Mouse (Mus musculus): ENCODE data around the gene Ssr3.
"Not testable (repeated sequence)": the region's sequence is repeated elsewhere in the genome, so short reads cannot be mapped to it uniquely, and the experiment has no call there.

Ssr3 gene

DNA sequence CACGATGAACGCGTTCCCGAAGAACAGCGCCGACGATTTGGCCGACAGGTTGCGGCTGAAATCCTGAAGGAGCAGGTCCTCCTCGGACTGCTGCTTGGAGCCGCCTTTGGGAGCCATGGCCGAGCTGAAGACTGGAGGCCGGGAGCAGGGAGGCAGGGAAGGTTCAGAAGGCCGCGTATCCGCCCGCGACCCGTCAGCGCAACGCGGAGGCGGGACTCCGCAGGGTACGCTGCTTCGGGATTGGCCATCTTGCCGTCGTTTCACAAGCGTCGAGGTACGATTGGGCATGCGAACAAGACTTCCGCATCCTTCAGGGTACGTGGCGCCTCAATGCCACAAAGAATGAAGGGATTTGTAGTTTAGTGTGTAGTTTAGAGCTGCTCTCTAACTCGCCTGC, at the start of gene Ssr3:
Gene Ssr3, minus strand, starts transcription at position 203 of the 397 bp plus-strand sequence.
- peak; percentile 97 for DNase-seq (ENCODE audit: low read depth, low spot score)

GRCm38 (mm10) chr3:65441586-65442111, 49.2 kb upstream of the Ssr3 start:
- no peak for DNase-seq (ENCODE audit: low read depth, low spot score)

DNA sequence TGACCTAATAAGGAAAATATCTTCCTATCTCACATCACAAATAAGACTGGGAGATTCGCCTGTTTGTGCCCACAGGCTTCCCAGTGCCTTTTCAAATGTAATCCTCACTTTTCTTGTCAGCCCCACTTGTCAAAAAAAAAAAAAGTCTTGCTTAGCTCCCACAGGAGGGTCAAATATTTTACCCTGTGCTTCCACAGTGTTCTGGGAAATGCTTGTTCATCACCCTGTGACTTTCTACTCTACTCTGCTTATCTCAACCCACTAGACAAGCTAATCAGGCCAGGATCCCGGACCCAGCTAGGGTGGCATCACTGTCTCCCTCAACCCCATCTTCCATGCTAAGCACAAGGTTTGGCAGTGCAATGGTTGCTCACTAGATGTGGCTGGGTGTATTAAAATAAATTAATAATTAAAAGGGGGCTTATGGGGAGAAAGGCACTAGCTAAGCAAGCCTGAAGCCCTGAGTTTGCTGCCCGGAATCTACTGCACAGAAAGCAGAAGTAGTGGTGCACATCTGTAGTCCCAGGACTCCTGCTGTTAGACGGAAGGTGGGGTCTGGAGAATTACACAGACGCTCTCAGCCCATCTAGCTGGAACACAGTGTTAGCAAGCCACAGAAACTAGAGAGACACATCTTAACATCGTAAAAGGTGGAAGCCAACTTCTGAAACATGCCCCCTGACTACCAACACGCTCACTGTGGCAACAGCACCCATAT, 46.2 kb upstream of the Ssr3 start:
- DNase-seq (ENCODE audit: low read depth, low spot score) = no peak

GRCm38 (mm10) chr3:65435812-65436211, 43.4 kb upstream of the Ssr3 start:
- DNase-seq (ENCODE audit: low read depth, low spot score) = no peak

- peak; percentile 16 for DNase-seq (ENCODE audit: low read depth, low spot score)
Observed at GRCm38 (mm10) chr3:65435101-65435571, 42.7 kb upstream of the Ssr3 start.

DNA sequence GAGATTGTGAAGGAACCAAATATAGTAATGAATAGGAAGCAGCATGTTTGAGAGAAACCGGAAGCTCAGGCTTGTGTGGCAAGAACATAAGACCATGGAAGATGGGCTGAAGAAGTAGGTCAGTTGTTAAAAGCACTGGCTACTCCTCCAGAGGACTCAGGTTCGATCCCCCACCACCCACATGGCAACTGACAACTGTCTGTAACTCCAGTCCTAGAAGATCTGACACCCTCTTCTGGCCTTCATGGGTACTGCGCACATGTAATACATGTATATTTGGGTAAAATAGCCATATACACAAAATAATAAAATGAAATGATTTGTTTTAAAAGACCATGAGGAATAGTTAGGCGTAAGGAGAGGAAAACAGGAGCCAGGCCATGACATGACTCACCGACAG, 39.8 kb upstream of the Ssr3 start:
- peak; percentile 9 for DNase-seq (ENCODE audit: low read depth, low spot score)

DNA sequence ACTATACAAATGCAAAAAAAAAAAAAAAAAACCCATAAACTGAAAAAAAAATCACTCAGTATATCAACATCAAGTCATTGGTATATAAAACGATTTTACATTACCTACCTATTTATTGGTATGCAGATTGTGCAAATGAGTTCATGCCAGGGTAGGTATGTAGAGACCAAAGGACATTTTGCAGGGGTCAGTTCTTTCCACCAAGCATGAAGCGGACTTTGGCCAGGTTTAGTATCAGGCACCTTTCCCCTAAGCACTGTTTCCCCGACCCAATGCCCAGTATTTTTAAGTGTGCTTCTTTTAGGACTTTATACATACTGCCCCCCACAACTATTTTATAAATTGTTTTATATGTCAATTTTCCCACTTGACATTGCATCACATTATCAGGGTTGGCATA, 27.3 kb upstream of the Ssr3 start:
- DNase-seq (ENCODE audit: low read depth, low spot score) = no peak

GRCm38 (mm10) chr3:65417913-65418594, 25.6 kb upstream of the Ssr3 start:
- no peak for DNase-seq (ENCODE audit: low read depth, low spot score)

DNA sequence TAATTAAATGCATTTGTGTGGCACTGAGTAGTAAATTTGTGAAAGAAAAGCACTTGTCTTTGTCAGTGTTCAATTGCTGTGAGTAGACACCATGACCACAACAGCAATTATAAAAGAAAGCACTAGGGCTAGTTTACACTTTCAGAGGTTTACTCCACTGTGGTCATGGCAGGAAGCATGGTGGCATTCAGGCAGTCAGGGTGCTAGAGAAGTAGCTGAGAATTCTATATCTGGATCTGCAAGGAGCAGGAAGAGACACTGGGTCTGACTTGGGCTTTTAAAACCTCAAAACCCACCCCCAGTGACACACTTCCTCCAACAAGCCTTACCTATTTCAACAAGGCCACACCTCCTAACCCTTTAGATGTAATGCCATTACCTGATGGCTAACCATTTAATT, 24.1 kb upstream of the Ssr3 start:
- DNase-seq (ENCODE audit: low read depth, low spot score) = no peak

DNA sequence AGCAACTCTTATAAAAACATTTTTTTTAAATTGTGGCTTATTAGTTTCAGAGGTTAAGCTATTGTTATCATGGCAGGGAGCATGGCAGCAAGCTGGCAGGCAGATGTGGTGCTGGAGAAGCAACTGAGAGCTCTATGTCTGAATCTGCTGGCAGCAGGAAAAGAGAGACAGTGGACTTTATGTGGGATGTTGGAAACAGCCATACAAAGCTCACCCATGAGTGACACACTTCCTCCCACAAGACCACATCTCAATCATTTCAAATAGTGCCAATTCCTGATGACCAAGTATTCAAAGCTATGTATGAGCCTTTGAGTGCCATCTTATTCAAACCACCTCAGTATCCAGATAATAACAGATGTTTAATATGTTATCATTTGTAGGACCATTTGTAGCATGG, 15.5 kb upstream of the Ssr3 start:
- no peak for DNase-seq (ENCODE audit: low read depth, low spot score)

DNA sequence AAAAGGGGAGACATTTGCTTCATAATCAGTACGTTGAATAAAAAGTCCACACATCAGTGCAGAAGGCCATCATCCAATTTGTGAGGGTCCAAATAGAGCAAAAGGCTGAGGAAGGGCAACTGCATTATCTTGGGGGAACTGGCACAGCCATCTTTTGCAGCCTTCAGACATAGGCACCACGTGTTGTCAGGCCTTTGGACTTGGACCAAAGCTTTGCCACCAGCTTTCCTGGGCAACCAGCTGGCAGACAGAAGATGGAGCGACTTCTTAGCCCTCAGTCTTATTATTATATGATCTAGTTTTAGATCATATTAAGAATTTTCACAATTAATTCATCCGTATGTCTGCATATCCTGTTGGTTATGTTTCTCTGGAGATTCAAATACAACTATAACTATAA, 13.4 kb upstream of the Ssr3 start:
- DNase-seq (ENCODE audit: low read depth, low spot score) = no peak

DNA sequence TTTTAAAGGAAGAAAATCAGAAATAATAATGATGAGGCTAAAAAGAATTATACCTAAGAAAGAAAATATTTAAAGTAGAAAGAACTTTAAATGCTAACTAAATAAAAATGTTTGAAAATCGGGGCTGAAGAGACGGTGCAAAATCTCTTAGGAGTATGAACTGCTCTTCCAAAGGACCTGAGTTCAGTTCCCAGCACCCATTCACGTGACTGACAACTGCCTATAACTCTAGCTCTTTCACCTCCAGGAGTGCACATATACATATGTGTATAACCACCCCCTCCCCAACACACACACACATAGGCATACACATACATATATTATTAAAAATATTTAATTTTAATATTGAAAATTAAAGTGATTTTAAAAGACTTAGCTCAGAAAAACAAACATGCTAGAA, 5.1 kb upstream of the Ssr3 start:
- no peak for DNase-seq (ENCODE audit: low read depth, low spot score)

GRCm38 (mm10) chr3:65396835-65397504, 4.5 kb upstream of the Ssr3 start:
- no peak for DNase-seq (ENCODE audit: low read depth, low spot score)

- DNase-seq (ENCODE audit: low read depth, low spot score) = not testable (repeated sequence)
Observed at GRCm38 (mm10) chr3:65395111-65395510, 2.7 kb upstream of the Ssr3 start.

DNA sequence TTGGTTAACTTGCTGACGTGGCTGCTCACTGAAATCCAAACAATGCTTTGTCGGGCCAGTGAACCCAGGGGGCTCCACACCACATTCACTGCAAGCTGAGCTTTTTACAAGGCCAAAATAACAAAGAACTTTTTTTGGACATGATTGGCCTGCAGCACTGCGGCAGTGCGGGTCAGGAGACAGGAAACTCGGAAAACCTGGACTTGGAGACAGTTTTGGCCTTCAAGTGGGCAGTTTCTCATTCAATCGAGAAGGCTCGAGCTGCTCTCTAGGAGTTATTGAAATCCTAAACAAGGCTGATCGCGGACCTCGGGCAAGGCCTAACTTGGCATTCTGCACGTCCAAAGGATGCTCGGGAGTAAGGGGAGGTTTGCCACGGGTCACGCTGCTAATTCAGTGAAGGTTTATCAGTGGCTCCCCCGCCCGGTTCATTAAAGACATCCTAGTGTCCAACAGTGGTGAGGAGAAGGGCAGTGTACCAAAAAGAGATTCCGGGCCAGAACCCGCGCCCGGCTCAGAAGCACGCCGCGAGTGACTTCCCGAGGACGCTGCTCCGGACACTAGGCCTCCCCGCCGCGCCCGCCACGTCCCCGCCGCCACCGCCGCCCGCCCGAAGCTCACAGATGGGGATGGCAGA, 521 bp downstream of the Ssr3 start:
- DNase-seq (ENCODE audit: low read depth, low spot score) = peak; percentile 30

DNA sequence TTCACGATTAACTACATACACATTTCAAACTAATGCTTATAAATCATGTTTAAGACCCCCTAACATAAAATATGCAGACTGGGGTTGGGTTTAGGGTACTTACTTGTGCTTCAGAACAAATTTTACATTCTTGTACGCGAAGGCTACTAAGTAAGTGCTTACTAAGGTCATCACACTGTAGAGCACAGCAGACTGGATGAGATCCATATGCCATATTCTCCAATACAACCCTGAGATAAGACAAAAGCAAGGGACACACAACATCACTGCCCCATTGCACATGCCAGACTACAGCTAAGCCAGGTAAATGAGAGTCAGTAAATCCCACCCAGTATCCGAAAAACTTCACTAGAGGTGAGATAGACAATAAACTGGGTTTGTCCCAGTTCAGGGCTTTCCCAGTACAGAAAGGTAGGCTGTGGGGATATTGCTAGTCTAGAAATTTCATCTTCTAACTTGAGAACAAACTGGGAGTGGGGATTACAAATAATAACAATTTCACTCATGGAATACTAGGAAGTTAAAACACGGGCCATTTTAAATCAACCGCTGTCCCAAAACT, 1.1 kb downstream of the Ssr3 start:
- no peak for DNase-seq (ENCODE audit: low read depth, low spot score)

DNA sequence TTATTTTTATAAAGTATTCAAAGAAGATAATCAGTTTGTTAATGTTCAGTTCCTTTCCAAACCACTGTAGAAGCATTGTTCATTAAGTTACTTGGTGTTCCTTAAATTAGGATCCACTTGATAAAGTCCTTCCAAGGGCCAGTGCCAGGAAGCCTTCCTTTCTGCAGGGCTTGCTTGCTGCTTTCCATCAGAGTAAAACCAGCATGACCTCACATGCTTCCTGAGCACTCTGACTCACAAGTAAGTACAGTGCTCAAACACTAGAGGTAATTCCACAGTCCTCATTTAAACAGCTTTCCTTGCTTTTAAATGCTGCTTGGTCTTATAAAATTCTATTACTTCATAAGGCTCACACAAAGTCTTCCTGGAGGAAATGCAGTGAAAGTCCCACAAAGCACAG, 6.7 kb downstream of the Ssr3 start:
- DNase-seq (ENCODE audit: low read depth, low spot score) = no peak

DNA sequence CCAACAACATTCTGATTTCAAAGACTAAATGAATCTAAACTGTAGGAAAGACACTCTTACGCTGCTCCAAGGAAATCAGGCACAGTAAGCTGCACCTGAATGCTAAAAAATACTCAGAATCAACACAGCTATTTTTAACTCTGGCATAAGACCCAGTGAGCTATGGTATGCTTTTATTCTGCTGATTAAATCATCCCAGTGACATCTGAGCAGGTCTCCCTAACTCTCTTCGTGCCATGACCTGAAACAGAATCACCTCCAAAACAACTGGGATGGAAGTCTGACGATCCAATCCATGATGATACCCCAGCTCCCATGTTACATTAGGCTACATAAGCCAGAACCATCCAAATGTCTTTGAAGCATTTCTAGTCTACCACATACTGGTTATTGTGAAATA, 8.0 kb downstream of the Ssr3 start:
- DNase-seq (ENCODE audit: low read depth, low spot score) = no peak

DNA sequence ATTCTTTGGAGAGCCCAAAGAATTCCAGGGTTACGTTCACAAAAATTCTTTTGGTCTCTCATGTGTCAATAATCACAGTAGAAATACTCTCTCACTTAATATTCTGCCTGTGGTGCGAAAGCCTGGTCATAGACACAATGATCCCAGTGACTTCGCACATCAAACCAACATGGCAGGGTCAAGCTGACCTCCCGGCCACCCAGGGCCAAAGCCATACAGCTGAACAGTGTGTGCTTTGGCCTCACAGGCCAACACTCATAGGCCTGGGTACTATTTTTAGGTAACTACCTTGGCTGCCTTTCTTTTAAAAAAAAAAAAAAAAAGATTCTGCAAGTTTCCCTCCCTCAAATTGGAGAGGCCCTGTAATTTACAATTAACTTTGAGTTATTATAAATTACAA, 11.3 kb downstream of the Ssr3 start:
- DNase-seq (ENCODE audit: low read depth, low spot score) = no peak

GRCm38 (mm10) chr3:65379884-65380539, 12.4 kb downstream of the Ssr3 start:
- peak; percentile 60 for DNase-seq (ENCODE audit: low read depth, low spot score)

GRCm38 (mm10) chr3:65378724-65379123, 13.7 kb downstream of the Ssr3 start:
- DNase-seq (ENCODE audit: low read depth, low spot score) = no peak

Measured in CD4-positive, CD25-positive, alpha-beta regulatory T cell, adult 2 months (primary cell).